Mouse (Mus musculus): ENCODE measurements around the gene Cd300ld3. TPM values are rescaled to one million over a fixed set of nuclear protein-coding genes. Genes with fewer than 3 reads are reported as not detected.
A peak's percentile ranks its signal among the peaks of the same experiment; 100 is the strongest.
"Not testable (repeated sequence)": the region's sequence is repeated elsewhere in the genome, so short reads cannot be mapped to it uniquely, and the experiment has no call there.

The Cd300ld3 gene
- polyA plus RNA-seq, 1 experiment: 670 TPM

DNA sequence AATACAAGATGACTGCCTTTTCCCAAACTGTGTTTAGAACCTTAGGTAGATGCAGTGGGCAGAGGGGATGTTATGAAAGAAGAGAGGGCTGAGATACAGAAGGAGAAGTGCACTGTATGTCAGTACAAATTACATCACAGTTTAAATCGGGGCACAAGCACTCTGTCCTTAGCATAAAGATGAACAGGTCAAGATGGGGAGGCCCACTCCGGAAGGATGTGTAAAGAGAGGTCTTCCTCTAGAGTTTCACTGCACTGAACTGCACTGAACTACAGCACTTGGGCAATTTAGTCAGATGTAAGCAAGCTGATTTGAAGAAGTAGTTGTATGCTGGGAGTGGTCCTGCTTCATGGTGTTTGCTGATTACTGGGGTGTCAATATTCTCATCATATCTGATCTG lies 11.6 kb upstream of the Cd300ld3 start:
- H3K4me1 ChIP-seq (ENCODE audit: control insufficient read depth, insufficient read depth, low read length): peaks cover 47% of the 10 kb centered on the region
- H3K4me3 ChIP-seq (ENCODE audit: insufficient read depth, low read length): no peak overlapping the region
- no peak overlapping the region for H3K27ac ChIP-seq (ENCODE audit: insufficient read depth, low read depth, low read length)
- TF ChIP-seq CTCF (IDR thresholded peaks at IDR 0.05; ENCODE audit: low read depth, low read length): no peak
- no peak for TF ChIP-seq POLR2A (IDR thresholded peaks at IDR 0.05; ENCODE audit: borderline replicate concordance, low read depth, low read length)

DNA sequence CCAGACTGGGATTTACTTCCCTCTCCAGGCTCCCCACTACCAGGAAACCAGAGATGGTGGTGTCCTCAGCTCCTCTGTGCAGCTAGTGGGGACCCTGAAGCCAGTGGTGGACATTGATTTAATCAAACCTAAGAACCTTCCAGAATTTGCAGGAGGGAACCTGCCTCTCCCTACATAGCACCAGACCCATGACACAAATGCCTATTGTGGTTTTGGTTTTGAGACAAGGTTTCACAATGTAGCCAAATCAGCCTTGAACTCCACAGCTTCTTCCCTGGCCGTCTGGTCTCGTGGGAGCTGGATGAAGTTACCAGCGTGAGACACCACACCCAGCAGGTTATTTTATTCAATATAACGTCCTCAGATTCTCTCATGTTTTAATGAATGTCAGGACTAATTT lies 10.5 kb upstream of the Cd300ld3 start:
- TF ChIP-seq CTCF (IDR thresholded peaks at IDR 0.05; ENCODE audit: low read depth, low read length) (no peak), POLR2A (IDR thresholded peaks at IDR 0.05; ENCODE audit: borderline replicate concordance, low read depth, low read length) (no peak)

DNA sequence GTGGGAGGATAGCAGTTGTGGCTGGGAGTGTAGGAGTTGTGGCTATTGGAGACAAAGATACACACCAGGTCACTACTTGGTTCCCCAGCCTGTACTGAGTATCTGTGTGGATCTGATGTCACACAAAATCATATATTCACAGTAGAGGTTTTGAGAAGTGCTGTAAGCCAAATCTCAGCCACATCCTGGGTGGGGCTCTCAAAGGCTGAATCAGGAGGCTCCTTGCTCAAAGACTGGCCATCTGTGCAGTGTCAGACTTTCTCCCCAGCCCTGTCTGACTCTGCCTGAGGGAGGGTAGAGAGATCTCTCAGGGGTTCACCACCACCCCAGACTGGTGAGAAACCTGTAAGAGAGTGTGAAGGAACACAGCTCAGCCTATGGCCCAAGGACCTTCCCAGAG lies 6.3 kb upstream of the Cd300ld3 start:
- peaks cover 29% of the 10 kb centered on the region for H3K4me1 ChIP-seq (ENCODE audit: control insufficient read depth, insufficient read depth, low read length)
- no peak for TF ChIP-seq POLR2A (IDR thresholded peaks at IDR 0.05; ENCODE audit: borderline replicate concordance, low read depth, low read length)
- no peak for TF ChIP-seq CTCF (IDR thresholded peaks at IDR 0.05; ENCODE audit: low read depth, low read length)
- no peak overlapping the region for H3K27ac ChIP-seq (ENCODE audit: insufficient read depth, low read depth, low read length)
- no peak overlapping the region for H3K4me3 ChIP-seq (ENCODE audit: insufficient read depth, low read length)

More for the DNA sequence above, 10.5 kb upstream of the Cd300ld3 start:
- Histone ChIP-seq H3K27ac (ENCODE audit: insufficient read depth, low read depth, low read length) (no peak overlapping the region), H3K4me3 (ENCODE audit: insufficient read depth, low read length) (no peak overlapping the region), H3K4me1 (ENCODE audit: control insufficient read depth, insufficient read depth, low read length) (peaks cover 56% of the 10 kb centered on the region)

DNA sequence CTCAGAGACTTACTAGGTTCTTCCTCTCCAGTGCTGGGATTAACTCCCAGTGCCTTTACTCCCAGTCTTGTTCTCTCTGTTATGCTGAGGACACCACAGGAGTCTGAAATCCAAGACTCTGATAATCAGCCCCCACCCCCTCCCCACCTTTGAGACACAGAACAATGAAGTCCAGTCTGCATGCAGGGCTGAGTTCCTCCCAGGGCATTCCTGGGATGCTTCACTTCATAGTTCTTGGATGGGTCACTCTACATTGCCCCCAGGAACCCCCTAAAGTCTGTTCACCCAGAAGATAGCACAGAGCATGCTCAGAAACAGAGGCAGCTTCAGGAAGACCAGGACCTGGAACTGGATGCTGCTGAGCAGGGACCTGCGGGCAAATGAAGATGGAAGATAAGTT lies 4.8 kb upstream of the Cd300ld3 start:
- TF ChIP-seq CTCF (IDR thresholded peaks at IDR 0.05; ENCODE audit: low read depth, low read length) (no peak), POLR2A (IDR thresholded peaks at IDR 0.05; ENCODE audit: borderline replicate concordance, low read depth, low read length) (no peak)
- Histone ChIP-seq H3K4me1 (ENCODE audit: control insufficient read depth, insufficient read depth, low read length) (peaks cover 21% of the 10 kb centered on the region), H3K4me3 (ENCODE audit: insufficient read depth, low read length) (no peak overlapping the region), H3K27ac (ENCODE audit: insufficient read depth, low read depth, low read length) (no peak overlapping the region)

DNA sequence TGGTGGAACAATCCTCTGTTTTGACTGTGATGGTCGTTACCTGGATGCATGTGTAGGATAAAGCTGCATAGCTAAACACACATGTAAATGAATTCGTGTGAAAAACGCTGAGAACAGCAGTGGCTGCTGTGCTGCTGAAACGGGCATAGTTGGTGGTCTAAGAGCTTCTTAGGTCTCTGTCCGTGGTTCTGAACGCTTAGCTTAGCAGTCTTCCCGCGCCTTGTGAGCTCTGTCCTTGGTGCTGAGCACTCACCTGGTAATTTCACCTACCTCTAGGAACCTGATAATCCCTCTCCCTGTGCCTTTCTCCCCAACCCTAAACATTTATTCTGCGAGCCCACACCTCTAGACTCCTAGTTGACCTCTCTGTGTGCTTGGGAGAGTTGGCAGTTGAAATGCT lies 4.0 kb upstream of the Cd300ld3 start:
- H3K27ac ChIP-seq (ENCODE audit: insufficient read depth, low read depth, low read length): no peak overlapping the region
- peaks cover 28% of the 10 kb centered on the region for H3K4me1 ChIP-seq (ENCODE audit: control insufficient read depth, insufficient read depth, low read length)
- TF ChIP-seq POLR2A (IDR thresholded peaks at IDR 0.05; ENCODE audit: borderline replicate concordance, low read depth, low read length) (no peak), CTCF (IDR thresholded peaks at IDR 0.05; ENCODE audit: low read depth, low read length) (no peak)
- H3K4me3 ChIP-seq (ENCODE audit: insufficient read depth, low read length): no peak overlapping the region

DNA sequence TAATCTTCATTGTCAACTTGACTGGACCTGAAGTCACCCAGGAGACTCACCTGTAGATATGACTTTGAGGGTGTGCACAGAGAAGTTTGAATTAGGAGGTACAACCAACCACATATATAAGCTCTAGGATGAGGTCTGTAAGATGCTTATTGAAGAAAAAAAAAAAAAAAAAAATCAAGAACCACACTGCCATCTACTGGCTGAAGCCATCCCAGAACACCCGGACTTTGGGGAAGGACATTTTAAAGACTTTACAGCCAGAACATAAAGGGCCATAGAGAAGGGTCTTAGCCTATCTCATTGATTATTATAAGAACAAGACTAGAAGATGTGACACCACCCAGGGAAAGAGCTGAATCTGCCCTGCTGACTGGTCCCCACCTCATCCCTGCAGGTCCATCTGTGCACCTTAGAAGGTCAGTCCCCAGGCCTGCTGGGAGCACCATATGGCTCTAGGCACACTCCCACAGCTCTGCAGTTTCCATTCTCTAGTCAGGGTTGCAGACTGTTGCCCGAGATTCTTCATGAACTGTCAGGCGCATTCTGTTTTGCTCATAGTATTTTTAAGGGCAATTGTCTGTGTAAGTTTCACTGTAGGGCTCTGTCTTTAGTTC lies 1.2 kb upstream of the Cd300ld3 start:
- Histone ChIP-seq H3K27ac (ENCODE audit: insufficient read depth, low read depth, low read length) (no peak overlapping the region), H3K4me3 (ENCODE audit: insufficient read depth, low read length) (no peak overlapping the region), H3K4me1 (ENCODE audit: control insufficient read depth, insufficient read depth, low read length) (peaks cover 21% of the 10 kb centered on the region)
- TF ChIP-seq POLR2A (IDR thresholded peaks at IDR 0.05; ENCODE audit: borderline replicate concordance, low read depth, low read length): no peak
- TF ChIP-seq CTCF (IDR thresholded peaks at IDR 0.05; ENCODE audit: low read depth, low read length): no peak

DNA sequence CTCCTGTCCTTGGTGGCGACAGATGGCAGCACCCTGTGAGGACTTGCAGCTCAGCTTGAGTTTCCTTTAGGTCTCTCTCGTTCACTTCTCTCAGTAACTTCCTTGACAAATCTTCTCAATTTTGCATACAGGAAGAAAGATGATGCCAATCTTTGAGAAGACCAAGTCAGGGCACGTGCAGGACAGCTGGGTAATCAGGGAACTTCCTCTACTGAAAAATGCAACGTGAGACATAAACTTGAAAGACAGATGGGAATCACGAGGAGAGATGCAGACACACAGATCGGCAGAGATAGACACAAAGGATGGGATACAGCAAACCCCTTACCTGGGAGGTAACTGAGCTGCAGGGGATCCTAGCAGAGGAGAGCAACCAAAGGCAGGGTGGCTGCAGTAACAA lies 10.5 kb downstream of the Cd300ld3 start, which contains the start of gene Cd300ld5:
TSS of gene Cd300ld5 (minus strand) at position 101 of the 400 bp plus-strand sequence.
- H3K4me3 ChIP-seq (ENCODE audit: insufficient read depth, low read length); H3K27ac ChIP-seq (ENCODE audit: insufficient read depth, low read depth, low read length); H3K4me1 ChIP-seq (ENCODE audit: control insufficient read depth, insufficient read depth, low read length): not testable (repeated sequence)

DNA sequence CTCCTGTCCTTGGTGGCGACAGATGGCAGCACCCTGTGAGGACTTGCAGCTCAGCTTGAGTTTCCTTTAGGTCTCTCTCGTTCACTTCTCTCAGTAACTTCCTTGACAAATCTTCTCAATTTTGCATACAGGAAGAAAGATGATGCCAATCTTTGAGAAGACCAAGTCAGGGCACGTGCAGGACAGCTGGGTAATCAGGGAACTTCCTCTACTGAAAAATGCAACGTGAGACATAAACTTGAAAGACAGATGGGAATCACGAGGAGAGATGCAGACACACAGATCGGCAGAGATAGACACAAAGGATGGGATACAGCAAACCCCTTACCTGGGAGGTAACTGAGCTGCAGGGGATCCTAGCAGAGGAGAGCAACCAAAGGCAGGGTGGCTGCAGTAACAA lies 21.3 kb downstream of the Cd300ld3 start, which contains the start of gene Cd300ld4:
TSS of gene Cd300ld4 (minus strand) at position 101 of the 400 bp plus-strand sequence.
- H3K27ac ChIP-seq (ENCODE audit: insufficient read depth, low read depth, low read length); H3K4me3 ChIP-seq (ENCODE audit: insufficient read depth, low read length); H3K4me1 ChIP-seq (ENCODE audit: control insufficient read depth, insufficient read depth, low read length): not testable (repeated sequence)

DNA sequence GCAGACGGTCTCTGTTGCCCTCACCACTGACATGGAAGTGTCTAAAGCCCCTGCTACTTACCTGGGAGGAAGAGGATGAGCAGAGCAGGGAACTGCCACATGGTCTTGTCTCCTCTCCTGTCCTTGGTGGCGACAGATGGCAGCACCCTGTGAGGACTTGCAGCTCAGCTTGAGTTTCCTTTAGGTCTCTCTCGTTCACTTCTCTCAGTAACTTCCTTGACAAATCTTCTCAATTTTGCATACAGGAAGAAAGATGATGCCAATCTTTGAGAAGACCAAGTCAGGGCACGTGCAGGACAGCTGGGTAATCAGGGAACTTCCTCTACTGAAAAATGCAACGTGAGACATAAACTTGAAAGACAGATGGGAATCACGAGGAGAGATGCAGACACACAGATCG lies 32.1 kb downstream of the Cd300ld3 start, which contains the start of gene Cd300ld2:
TSS of gene Cd300ld2 (minus strand) at position 101 of the 400 bp plus-strand sequence.
- H3K4me3 ChIP-seq (ENCODE audit: insufficient read depth, low read length); H3K27ac ChIP-seq (ENCODE audit: insufficient read depth, low read depth, low read length); H3K4me1 ChIP-seq (ENCODE audit: control insufficient read depth, insufficient read depth, low read length): not testable (repeated sequence)

DNA sequence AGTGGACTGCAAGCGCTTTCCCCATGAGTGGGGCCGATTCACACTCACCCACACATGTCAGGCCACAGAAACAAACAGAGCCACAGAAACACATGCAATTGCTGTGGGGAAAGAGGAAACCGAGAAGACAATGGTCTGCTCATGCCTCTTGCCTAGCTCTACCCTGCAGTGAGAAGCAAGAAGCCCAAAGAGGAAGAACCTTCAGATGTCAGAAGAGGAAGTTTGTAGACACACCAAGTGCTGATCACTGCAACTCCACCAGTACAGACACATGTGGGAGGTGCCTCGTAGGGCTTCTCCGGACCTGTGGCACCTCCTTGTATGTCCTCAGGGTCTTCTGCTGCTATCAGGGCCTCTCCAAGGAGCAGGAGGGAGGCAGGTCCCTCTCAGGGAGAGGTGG lies 44.1 kb downstream of the Cd300ld3 start:
- Histone ChIP-seq H3K4me3 (ENCODE audit: insufficient read depth, low read length) (peak overlapping the region; percentile 44), H3K4me1 (ENCODE audit: control insufficient read depth, insufficient read depth, low read length) (peaks cover 45% of the 10 kb centered on the region), H3K27ac (ENCODE audit: insufficient read depth, low read depth, low read length) (peak overlapping the region; percentile 99)
- TF ChIP-seq POLR2A (IDR thresholded peaks at IDR 0.05; ENCODE audit: borderline replicate concordance, low read depth, low read length) (no peak), CTCF (IDR thresholded peaks at IDR 0.05; ENCODE audit: low read depth, low read length) (no peak)

DNA sequence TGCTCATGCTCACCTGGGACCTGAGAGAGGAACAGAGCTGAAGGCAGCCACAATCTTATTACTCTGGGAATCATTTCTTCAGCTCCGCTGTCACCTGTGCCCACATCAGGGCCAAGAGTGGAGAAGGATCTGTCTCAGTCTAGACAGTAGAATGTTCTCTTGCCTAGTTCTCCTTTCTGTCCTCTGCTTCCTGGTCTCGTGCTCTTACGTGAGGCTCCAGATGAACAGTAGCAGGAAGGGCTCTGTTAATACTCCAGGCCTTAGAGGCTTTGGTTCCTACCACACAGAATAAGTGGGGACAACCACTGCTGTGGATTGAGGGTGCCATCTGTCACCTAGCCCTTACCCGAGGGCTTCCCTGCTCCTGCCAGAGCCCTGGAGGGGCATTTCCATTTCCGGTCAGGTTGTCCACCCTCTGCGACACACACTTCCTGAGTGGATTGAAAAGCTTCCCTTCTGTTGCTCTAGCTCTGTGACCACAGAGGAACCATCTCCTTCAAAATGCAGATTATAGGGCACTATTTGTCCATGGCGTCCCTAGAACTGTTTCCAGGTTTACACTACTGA lies 46.7 kb downstream of the Cd300ld3 start, which contains the start of gene Cd300c2:
TSS of gene Cd300c2 (minus strand) at position 407 of the 567 bp plus-strand sequence.
- H3K27ac ChIP-seq (ENCODE audit: insufficient read depth, low read depth, low read length): peak within 1 kb of the TSS; percentile 99

More for the DNA sequence above, 46.7 kb downstream of the Cd300ld3 start, which contains the start of gene Cd300c2:
- Histone ChIP-seq H3K4me1 (ENCODE audit: control insufficient read depth, insufficient read depth, low read length) (peaks cover 63% of the 10 kb centered on the region), H3K4me3 (ENCODE audit: insufficient read depth, low read length) (peak within 1 kb of the TSS; percentile 59)
- TF ChIP-seq POLR2A (IDR thresholded peaks at IDR 0.05; ENCODE audit: borderline replicate concordance, low read depth, low read length) (no peak), CTCF (IDR thresholded peaks at IDR 0.05; ENCODE audit: low read depth, low read length) (no peak)

Other genes starting within 250 kb of the Cd300ld3 start
- gene Gpr142, start 249.5 kb downstream of the Cd300ld3 start, polyA plus RNA-seq (2012; ENCODE audit: insufficient read depth, insufficient read length, missing spikeins): not detected in 2 replicates
- 35.4 and 38.0 TPM in 2 replicates for gene Gprc5c, start 197.3 kb downstream of the Cd300ld3 start, polyA plus RNA-seq (2012; ENCODE audit: insufficient read depth, insufficient read length, missing spikeins)
- gene Cd300a, start 158.4 kb downstream of the Cd300ld3 start, polyA plus RNA-seq (2012; ENCODE audit: insufficient read depth, insufficient read length, missing spikeins): 202 and 239 TPM in 2 replicates
- 194 and 220 TPM in 2 replicates for gene Cd300lb, start 114.0 kb downstream of the Cd300ld3 start, polyA plus RNA-seq (2012; ENCODE audit: insufficient read depth, insufficient read length, missing spikeins)
- 1.5 and 1.7 TPM in 2 replicates for gene Cd300c, start 79.3 kb downstream of the Cd300ld3 start, polyA plus RNA-seq (2012; ENCODE audit: insufficient read depth, insufficient read length, missing spikeins)
- 112 and 116 TPM in 2 replicates for gene Cd300ld, start 58.5 kb downstream of the Cd300ld3 start, polyA plus RNA-seq (2012; ENCODE audit: insufficient read depth, insufficient read length, missing spikeins)
- 447 and 482 TPM in 2 replicates for gene Cd300c2, start 46.5 kb downstream of the Cd300ld3 start, polyA plus RNA-seq (2012; ENCODE audit: insufficient read depth, insufficient read length, missing spikeins)
- 3.4 and 5.1 TPM in 2 replicates for gene Cd300ld2, start 32.2 kb downstream of the Cd300ld3 start, polyA plus RNA-seq (2012; ENCODE audit: insufficient read depth, insufficient read length, missing spikeins)
- 28.8 and 32.2 TPM in 2 replicates for gene Cd300ld4, start 21.4 kb downstream of the Cd300ld3 start, polyA plus RNA-seq (2012; ENCODE audit: insufficient read depth, insufficient read length, missing spikeins)
- 16.3 and 17.2 TPM in 2 replicates for gene Cd300ld5, start 10.6 kb downstream of the Cd300ld3 start, polyA plus RNA-seq (2012; ENCODE audit: insufficient read depth, insufficient read length, missing spikeins)
- gene Cd300e, start 13.8 kb upstream of the Cd300ld3 start, polyA plus RNA-seq (2012; ENCODE audit: insufficient read depth, insufficient read length, missing spikeins): 10.0 and 11.1 TPM in 2 replicates
- gene Rab37, start 43.0 kb upstream of the Cd300ld3 start, polyA plus RNA-seq (2012; ENCODE audit: insufficient read depth, insufficient read length, missing spikeins): not detected in 2 replicates
- gene Cd300lf, start 85.6 kb upstream of the Cd300ld3 start, polyA plus RNA-seq (2012; ENCODE audit: insufficient read depth, insufficient read length, missing spikeins): 1.9 and 2.9 TPM in 2 replicates
- gene Slc9a3r1, start 114.9 kb upstream of the Cd300ld3 start, polyA plus RNA-seq (2012; ENCODE audit: insufficient read depth, insufficient read length, missing spikeins): 76.2 and 78.8 TPM in 2 replicates
- 40.2 and 42.7 TPM in 2 replicates for gene Tmem104, start 139.1 kb upstream of the Cd300ld3 start, polyA plus RNA-seq (2012; ENCODE audit: insufficient read depth, insufficient read length, missing spikeins)
- 23.5 and 24.0 TPM in 2 replicates for gene Nat9, start 139.4 kb upstream of the Cd300ld3 start, polyA plus RNA-seq (2012; ENCODE audit: insufficient read depth, insufficient read length, missing spikeins)
- not detected in 2 replicates for gene Grin2c, start 218.8 kb upstream of the Cd300ld3 start, polyA plus RNA-seq (2012; ENCODE audit: insufficient read depth, insufficient read length, missing spikeins)
- 7.8 and 9.6 TPM in 2 replicates for gene Fdxr, start 228.6 kb upstream of the Cd300ld3 start, polyA plus RNA-seq (2012; ENCODE audit: insufficient read depth, insufficient read length, missing spikeins)
- gene Fads6, start 249.3 kb upstream of the Cd300ld3 start, polyA plus RNA-seq (2012; ENCODE audit: insufficient read depth, insufficient read length, missing spikeins): 1.5 and 1.9 TPM in 2 replicates